Mouse (Mus musculus) ZHBTc4 (cell line): ENCODE measurements around the gene Letmd1.
"Not testable (repeated sequence)": the region's sequence is repeated elsewhere in the genome, so short reads cannot be mapped to it uniquely, and the experiment has no call there.

ENCODE experiments used
- DNase-seq: peaks from one replicate; pipeline ENCODE4 v3.0.0-alpha.2; 2011; ENCODE audit warnings: low read depth, low spot score

Gene Letmd1

GRCm38 (mm10) chr15:100468295-100469188, at the start of gene Letmd1:
Letmd1 (plus strand) TSS chr15:100469023.
- DNase-seq: peak; percentile 90

GRCm38 (mm10) chr15:100419311-100419710, 49.5 kb upstream of the Letmd1 start:
- no peak for DNase-seq

GRCm38 (mm10) chr15:100419901-100420745, 48.7 kb upstream of the Letmd1 start:
- no peak for DNase-seq

- DNase-seq: no peak
Observed at GRCm38 (mm10) chr15:100421059-100421757, 47.6 kb upstream of the Letmd1 start.

GRCm38 (mm10) chr15:100421758-100422197, 47.0 kb upstream of the Letmd1 start, which contains the start of gene Gm5475:
Gm5475 (plus strand) TSS chr15:100422147.
- DNase-seq: not testable (repeated sequence)

GRCm38 (mm10) chr15:100422476-100422875, 46.3 kb upstream of the Letmd1 start:
- DNase-seq: peak; percentile 53

- peak; percentile 97 for DNase-seq
Observed at GRCm38 (mm10) chr15:100422899-100423860, 45.6 kb upstream of the Letmd1 start.

- DNase-seq: no peak
Observed at GRCm38 (mm10) chr15:100423916-100424315, 44.9 kb upstream of the Letmd1 start.

GRCm38 (mm10) chr15:100424396-100425122, 44.3 kb upstream of the Letmd1 start, which contains the start of gene Slc11a2:
Slc11a2 (minus strand) TSS chr15:100425072.
- DNase-seq: no peak

GRCm38 (mm10) chr15:100428296-100428905, 40.4 kb upstream of the Letmd1 start:
- no peak for DNase-seq

GRCm38 (mm10) chr15:100429959-100430565, 38.8 kb upstream of the Letmd1 start:
- DNase-seq: no peak

GRCm38 (mm10) chr15:100433234-100433633, 35.6 kb upstream of the Letmd1 start:
- DNase-seq: no peak

GRCm38 (mm10) chr15:100436112-100436511, 32.7 kb upstream of the Letmd1 start:
- no peak for DNase-seq

GRCm38 (mm10) chr15:100436518-100436917, 32.3 kb upstream of the Letmd1 start:
- DNase-seq: no peak

- DNase-seq: peak; percentile 75
Observed at GRCm38 (mm10) chr15:100443126-100443922, 25.5 kb upstream of the Letmd1 start.

GRCm38 (mm10) chr15:100446887-100447286, 21.9 kb upstream of the Letmd1 start:
- DNase-seq: no peak

GRCm38 (mm10) chr15:100448572-100448971, 20.3 kb upstream of the Letmd1 start:
- peak; percentile 66 for DNase-seq

- no peak for DNase-seq
Observed at GRCm38 (mm10) chr15:100449495-100449894, 19.3 kb upstream of the Letmd1 start.
